Comparison of ENCODE assay signal across 9 mouse cellular contexts in the genomic region with DNA sequence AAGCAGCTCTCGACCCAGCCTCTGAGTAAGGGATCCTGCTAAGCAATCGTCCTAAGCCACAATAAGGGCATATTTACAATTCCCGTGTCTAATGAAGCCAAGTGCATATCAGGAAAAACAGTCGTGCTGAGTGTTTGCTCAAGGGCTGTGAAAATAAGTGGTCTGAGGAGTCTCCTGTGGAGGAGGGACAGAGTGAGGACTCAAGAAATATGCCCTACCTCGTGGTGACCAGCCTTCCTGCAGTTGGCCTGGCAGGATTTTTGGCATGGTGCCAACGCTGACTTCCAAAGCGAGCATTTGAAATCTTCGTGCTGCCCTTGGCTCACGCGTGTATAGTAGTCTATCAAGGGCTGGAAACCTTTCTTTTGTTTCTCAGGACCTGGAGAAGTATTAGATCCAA. TPM values are rescaled to one million over a fixed set of nuclear protein-coding genes. Genes with fewer than 3 reads are reported as not detected.
DNase-seq lines count a peak whose midpoint lies in the region; ATAC-seq and TF ChIP-seq lines count a peak whose summit lies in the region.
"Had no signal": no experiment of that assay in that cellular context is flagged by ENCODE, and none has a peak within 500 bp of the region (broad histone marks: within the 10 kb centered on the region; RNA-seq: fewer than 3 reads in every experiment).

No protein-coding gene starts in this region.

- H3K9me3 ChIP-seq in kidney, embryonic 14.5 days (ENCODE audit: control insufficient read depth, low read length) = no peaks in the 10 kb centered on the region
- H3K9me3 ChIP-seq in limb, embryonic 13.5 days = no peaks in the 10 kb centered on the region

- no peaks in the 10 kb centered on the region for H3K36me3 ChIP-seq in kidney, embryonic 14.5 days (ENCODE audit: control insufficient read depth, insufficient read depth, low read length)
- H3K36me3 ChIP-seq in kidney, adult 2 months (ENCODE audit: control insufficient read depth, insufficient read depth, low read length) = no peaks in the 10 kb centered on the region
- no peaks in the 10 kb centered on the region for H3K36me3 ChIP-seq in limb, embryonic 13.5 days

- H3K27me3 ChIP-seq in kidney, embryonic 14.5 days (ENCODE audit: control insufficient read depth, insufficient read depth, low read length) = no peaks in the 10 kb centered on the region
- H3K27me3 ChIP-seq in kidney, adult 2 months (replicated peaks; ENCODE audit: control insufficient read depth, insufficient read depth, low read length) = 0 out of 2 replicates have a peak, but pooled peaks cover 2% of the 10 kb centered on the region
- H3K27me3 ChIP-seq in limb, embryonic 13.5 days = no peaks in the 10 kb centered on the region

- DNase-seq in cerebellum, adult 11 months = no peak
- DNase-seq in kidney, adult 2 months = no peak
- peak; percentile 76 for DNase-seq in MN1 (ENCODE audit: low spot score)
- DNase-seq in layer of hippocampus, adult 2 months (ENCODE audit: low spot score in 2 of 2) = no peak
- no peak for DNase-seq in right cerebral cortex, postnatal 25 days

- no peak for TF ChIP-seq POLR2A in kidney, adult 2 months (IDR thresholded peaks at IDR 0.05; ENCODE audit: low read depth, low read length)

- no peak for TF ChIP-seq CTCF in kidney, adult 2 months (conservative IDR thresholded peaks at IDR 0.05; ENCODE audit: insufficient read depth, insufficient read length, low read depth, low read length)
- TF ChIP-seq CTCF in layer of hippocampus, adult 2 months (conservative IDR thresholded peaks at IDR 0.05) = no peak

- 45% methylated on average over 10 of the region's 10 CpGs for whole genome bisulfite sequencing in kidney, embryonic 14.5 days
- 21% methylated on average over 10 of the region's 10 CpGs for WGBS in kidney, adult 2 months
- 48% methylated on average over 10 of the region's 10 CpGs for WGBS in limb, embryonic 13.5 days

- no peak overlapping the region for H3K9ac ChIP-seq in kidney, embryonic 14.5 days (ENCODE audit: low read depth, low read length)
- H3K9ac ChIP-seq in limb, embryonic 13.5 days = no peak overlapping the region

- no peak overlapping the region for H3K4me2 ChIP-seq in kidney, embryonic 14.5 days (replicated peaks; ENCODE audit: low read depth, low read length)
- 0 out of 2 replicates have a peak overlapping the region, but pooled peaks have one; percentile 45 for H3K4me2 ChIP-seq in limb, embryonic 13.5 days (replicated peaks)

- H3K27ac ChIP-seq in kidney, embryonic 14.5 days (ENCODE audit: low read depth, low read length) = no peak overlapping the region
- H3K27ac ChIP-seq in kidney, adult 2 months (ENCODE audit: insufficient read depth, low read depth, low read length) = no peak overlapping the region
- H3K27ac ChIP-seq in limb, embryonic 13.5 days = no peak overlapping the region
- no peak overlapping the region for H3K27ac ChIP-seq in layer of hippocampus, adult 2 months
- H3K27ac ChIP-seq: macrophage had no signal

- no peak overlapping the region for H3K4me3 ChIP-seq in kidney, embryonic 14.5 days (ENCODE audit: low read length)
- H3K4me3 ChIP-seq in kidney, adult 2 months (ENCODE audit: insufficient read depth, low read depth, low read length) = no peak overlapping the region
- H3K4me3 ChIP-seq in limb, embryonic 13.5 days = no peak overlapping the region
- no peak overlapping the region for H3K4me3 ChIP-seq in layer of hippocampus, adult 2 months

- 0 out of 2 replicates have a peak, but pooled peaks have one; percentile 36 for ATAC-seq in cerebellum, adult (ENCODE audit: insufficient number of reproducible peaks, low FRiP score, low TSS enrichment)
- ATAC-seq in kidney, embryonic 14.5 days (ENCODE audit: low FRiP score, low TSS enrichment) = 0 out of 2 replicates have a peak, but pooled peaks have one; percentile 12
- ATAC-seq in limb, embryonic 13.5 days (ENCODE audit: low FRiP score, low read depth) = no peak

- H3K4me1 ChIP-seq in kidney, embryonic 14.5 days (ENCODE audit: control insufficient read depth, insufficient read depth, low read length) = no peaks in the 10 kb centered on the region
- H3K4me1 ChIP-seq in kidney, adult 2 months (ENCODE audit: control insufficient read depth, insufficient read depth, low read length) = 0 out of 2 replicates have a peak, but pooled peaks cover 2% of the 10 kb centered on the region
- H3K4me1 ChIP-seq in limb, embryonic 13.5 days = peaks cover 14% of the 10 kb centered on the region

RNA-seq across cellular contexts. Expression of a gene that starts 23.0 kb away (rescaled TPM):
- polyA plus RNA-seq in kidney, embryonic 14.5 days (2014; fragmentation: Nextera tagmentation; extraction: Ambion mirVana) = 102 and 177 TPM in 2 replicates
- 24.9 and 30.0 TPM in 2 replicates for polyA plus RNA-seq in kidney, adult 2 months (2012; rRNA removed)
- 157 and 165 TPM in 2 replicates for polyA plus RNA-seq in limb, embryonic 13.5 days (2015; fragmentation: Nextera tagmentation; extraction: Ambion mirVana)
- total RNA-seq in layer of hippocampus, adult 2 months (2021) = 10 to 100 TPM; 73.5 to 78.1 TPM

RNA-seq across cellular contexts. Expression of a gene that starts 33.8 kb away (rescaled TPM):
- polyA plus RNA-seq in kidney, embryonic 14.5 days (2014; fragmentation: Nextera tagmentation; extraction: Ambion mirVana) = 75.4 and 98.8 TPM in 2 replicates
- polyA plus RNA-seq in kidney, adult 2 months (2012; rRNA removed) = 4.2 and 8.0 TPM in 2 replicates
- polyA plus RNA-seq in limb, embryonic 13.5 days (2015; fragmentation: Nextera tagmentation; extraction: Ambion mirVana) = 94.5 and 95.9 TPM in 2 replicates
- total RNA-seq in layer of hippocampus, adult 2 months (2021) = 10 to 100 TPM; 78.9 to 80.9 TPM
